Mouse (Mus musculus) lung, embryonic 14.5 days (tissue): ENCODE results near the gene Coro1a. TPM values are rescaled to one million over a fixed set of nuclear protein-coding genes. Genes with fewer than 3 reads are reported as not detected.

Experiments
- ATAC-seq: fragments of 200-750 bp; cut with Nextera tagmentation; 2 replicates; pipeline ENCODE4 v1.8.0; 2017; ENCODE audit warnings: mild to moderate bottlenecking, moderate TSS enrichment, moderate library complexity; ENCODE audit not compliant: insufficient read depth
- DNase-seq: peaks from one replicate; pipeline ENCODE4 v3.0.0-alpha.2; 2015
- H3K27ac ChIP-seq: fragments of 300-500 bp; sonication (generic); 2 replicates; pipeline ENCODE4 v1.5.1; 2014; ENCODE audit warnings: low read depth, mild to moderate bottlenecking, moderate library complexity
- H3K27me3 ChIP-seq: fragments of 300-500 bp; sonication (generic); 2 replicates; pipeline ENCODE4 v1.6.1; 2014; ENCODE audit warnings: low read length, control low read depth; ENCODE audit not compliant: insufficient read depth
- H3K36me3 ChIP-seq: fragments of 300-500 bp; sonication (generic); 2 replicates; pipeline ENCODE4 v1.6.1; 2014; ENCODE audit warnings: control low read depth; ENCODE audit not compliant: insufficient read depth
- H3K4me1 ChIP-seq: fragments of 300-500 bp; sonication (generic); 2 replicates; pipeline ENCODE4 v1.6.1; 2014; ENCODE audit warnings: antibody characterized with exemption, control low read depth; ENCODE audit not compliant: insufficient read depth
- H3K4me2 ChIP-seq: fragments of 300-500 bp; sonication (generic); 2 replicates; pipeline ENCODE4 v1.6.1; 2014; ENCODE audit warnings: mild to moderate bottlenecking
- H3K4me3 ChIP-seq: fragments of 300-500 bp; sonication (generic); 2 replicates; pipeline ENCODE4 v1.5.1; 2014; ENCODE audit warnings: low read depth, low read length
- H3K9ac ChIP-seq: fragments of 300-500 bp; sonication (generic); 2 replicates; pipeline ENCODE4 v1.6.1; 2014
- H3K9me3 ChIP-seq: fragments of 300-500 bp; sonication (generic); 2 replicates; pipeline ENCODE4 v1.6.1; 2016; ENCODE audit warnings: low read depth, low read length, control low read depth
- CTCF ChIP-seq: IDR thresholded peaks from 2 replicates; pipeline ENCODE4 v1.5.1; 2016; ENCODE audit warnings: antibody characterized with exemption, low read depth
- whole genome bisulfite sequencing: fragments of 180-500 bp; shearing (Covaris S2); extraction: QIAGEN DNeasy Blood & Tissue Kit; methylation state at CpG from one replicate; pipeline ENCODE4 v1.1.7; 2014; 5-methylcytosine and 5-hydroxymethylcytosine counted together
- polyA plus RNA-seq: library from polyadenylated mRNA; unstranded; fragments of >200 nt; fragmentation: Nextera tagmentation; extraction: Ambion mirVana; gene quantifications from 2 replicates; pipeline ENCODE4 v1.2.1, GENCODE M21; 2014

Coro1a gene
- polyA plus RNA-seq, 1 experiment from 2014 or later: 29.3 TPM

DNA sequence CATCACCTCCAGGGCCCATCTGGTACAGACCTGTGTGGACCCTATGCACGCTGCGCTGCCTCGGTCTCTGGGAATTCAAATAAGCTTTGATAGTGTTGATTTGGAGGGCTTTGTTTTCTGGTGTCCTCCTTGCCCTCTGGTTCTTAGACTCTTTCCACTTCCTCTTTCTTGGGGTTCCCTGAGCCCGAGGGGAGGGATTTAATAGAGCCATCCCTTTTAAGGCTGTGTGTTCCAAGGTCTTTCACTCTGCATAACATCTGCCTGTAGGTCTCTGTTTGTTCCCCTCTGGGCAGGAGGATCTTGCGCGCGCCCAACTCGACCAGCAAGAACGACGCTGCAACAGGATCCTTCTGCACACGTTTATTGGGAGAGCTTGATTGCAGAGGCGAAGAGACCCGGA lies 14.0 kb upstream of the Coro1a start:
- no peak overlapping the region for H3K4me3 ChIP-seq
- H3K9me3 ChIP-seq: no peaks in the 10 kb centered on the region
- WGBS: 88% methylated on average over 13 of the region's 13 CpGs
- TF ChIP-seq CTCF: no peak
- no peaks in the 10 kb centered on the region for H3K4me1 ChIP-seq
- ATAC-seq (no peak), DNase-seq (no peak)
- no peaks in the 10 kb centered on the region for H3K27me3 ChIP-seq
- H3K4me2 ChIP-seq: no peak overlapping the region
- H3K9ac ChIP-seq: no peak overlapping the region
- H3K27ac ChIP-seq: no peak overlapping the region
- no peaks in the 10 kb centered on the region for H3K36me3 ChIP-seq

DNA sequence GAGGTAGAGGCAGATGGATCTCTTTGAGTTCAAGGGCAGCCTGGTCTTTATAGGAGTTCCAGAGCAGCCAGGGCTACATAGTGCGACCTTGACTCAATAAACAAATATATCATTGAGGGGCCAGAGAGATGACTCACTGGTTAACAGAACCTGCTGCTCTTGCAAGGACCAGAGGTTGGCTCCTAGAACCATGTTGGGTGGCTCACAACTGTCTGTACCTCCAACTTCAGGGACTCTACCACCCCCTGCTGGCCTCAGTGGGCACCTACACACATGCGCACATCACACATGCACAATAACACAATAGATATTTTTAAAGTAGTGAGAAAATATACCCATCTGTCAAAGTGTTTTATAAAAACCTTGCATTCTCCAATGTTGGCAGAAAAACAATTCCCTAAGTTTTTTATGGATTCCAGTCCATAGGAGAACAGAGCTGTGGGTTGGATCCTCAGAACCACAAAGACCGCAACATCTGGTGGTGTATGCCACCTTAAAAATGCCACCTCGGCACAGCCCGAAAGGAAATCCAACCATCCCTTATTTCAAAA lies 11.3 kb upstream of the Coro1a start:
- 91% methylated on average over 5 of the region's 5 CpGs for WGBS
- Histone ChIP-seq H3K9me3 (no peaks in the 10 kb centered on the region), H3K27ac (no peak overlapping the region), H3K36me3 (no peaks in the 10 kb centered on the region), H3K4me3 (no peak overlapping the region), H3K4me2 (no peak overlapping the region), H3K27me3 (no peaks in the 10 kb centered on the region), H3K9ac (no peak overlapping the region), H3K4me1 (no peaks in the 10 kb centered on the region)
- DNase-seq (no peak), ATAC-seq (no peak)
- TF ChIP-seq CTCF: peak; percentile 17; the same call in 1 of the 2 replicates

DNA sequence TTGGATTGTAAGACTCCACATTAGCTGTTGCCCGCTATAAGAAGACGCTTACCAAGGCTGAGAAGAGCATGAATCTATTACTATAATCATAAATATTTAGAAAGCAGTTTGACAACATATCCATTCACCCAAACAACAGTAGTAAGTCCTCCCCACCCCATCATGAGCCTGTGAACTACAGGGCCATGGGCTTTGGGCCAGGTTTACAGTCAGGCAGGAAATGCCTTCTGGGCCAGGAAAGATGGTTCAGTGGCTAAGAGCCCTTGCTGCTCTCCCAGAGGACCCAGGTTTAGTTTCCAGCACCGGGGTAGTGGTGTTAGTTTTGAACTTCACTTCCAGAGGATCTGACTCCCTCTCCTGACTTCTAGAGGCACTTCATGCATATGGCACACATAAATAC lies 10.0 kb upstream of the Coro1a start:
- no peak overlapping the region for H3K4me3 ChIP-seq
- H3K27ac ChIP-seq: no peak overlapping the region
- no peaks in the 10 kb centered on the region for H3K9me3 ChIP-seq
- ATAC-seq: no peak; the same call in 1 of the 2 replicates
- TF ChIP-seq CTCF: no peak
- H3K27me3 ChIP-seq: no peaks in the 10 kb centered on the region
- DNase-seq: peak; percentile 56
- no peak overlapping the region for H3K4me2 ChIP-seq
- H3K36me3 ChIP-seq: no peaks in the 10 kb centered on the region
- H3K4me1 ChIP-seq: no peaks in the 10 kb centered on the region
- WGBS: 62% methylated on average over 3 of the region's 3 CpGs
- H3K9ac ChIP-seq: no peak overlapping the region

DNA sequence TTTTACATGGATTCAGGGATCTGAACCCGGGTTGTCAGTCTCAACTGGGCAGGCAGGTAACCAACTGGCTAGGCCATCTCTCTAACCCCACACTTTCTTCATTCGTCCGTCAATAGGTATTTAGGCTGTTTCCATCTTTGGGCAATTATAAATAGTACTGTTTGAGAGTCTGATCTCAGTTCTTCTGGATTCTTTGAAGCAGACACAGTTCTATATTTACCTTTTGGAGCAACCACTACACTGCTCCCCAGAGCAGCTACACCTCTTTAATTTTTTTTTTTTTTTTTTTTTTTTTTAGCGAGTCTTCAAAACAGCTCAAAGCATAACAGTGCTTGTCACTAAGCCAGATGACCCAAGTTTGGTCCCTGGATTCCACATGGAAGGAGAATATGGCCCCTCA lies 8.1 kb upstream of the Coro1a start:
- no peaks in the 10 kb centered on the region for H3K4me1 ChIP-seq
- DNase-seq (no peak), ATAC-seq (no peak)
- no peaks in the 10 kb centered on the region for H3K9me3 ChIP-seq
- H3K36me3 ChIP-seq: no peaks in the 10 kb centered on the region
- WGBS: 77% methylated on average over 4 of the region's 4 CpGs
- H3K4me3 ChIP-seq: no peak overlapping the region
- H3K27me3 ChIP-seq: no peaks in the 10 kb centered on the region
- no peak overlapping the region for H3K27ac ChIP-seq
- H3K4me2 ChIP-seq: no peak overlapping the region
- H3K9ac ChIP-seq: no peak overlapping the region
- TF ChIP-seq CTCF: no peak

DNA sequence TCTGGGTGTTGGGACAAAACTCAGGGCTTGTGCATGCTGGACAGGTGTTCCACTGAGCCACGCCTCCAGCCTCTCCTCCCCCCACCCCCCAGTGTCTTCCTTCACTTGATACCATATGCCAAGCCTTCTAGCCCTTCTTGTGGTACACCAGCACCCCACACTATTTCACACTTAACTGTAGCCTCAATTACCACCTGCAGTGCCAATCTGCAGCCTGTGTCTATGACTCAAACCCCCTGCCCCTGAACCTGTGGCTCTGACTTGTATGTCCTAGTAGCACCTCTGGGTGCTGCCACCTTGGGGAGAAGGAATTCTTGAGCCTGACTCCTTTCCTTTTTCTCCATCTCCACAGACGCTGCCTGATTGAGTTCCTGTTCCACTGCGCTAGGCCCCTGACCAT lies 4.3 kb upstream of the Coro1a start:
- Histone ChIP-seq H3K9me3 (no peaks in the 10 kb centered on the region), H3K9ac (no peak overlapping the region), H3K36me3 (no peaks in the 10 kb centered on the region), H3K4me2 (no peak overlapping the region), H3K27me3 (no peaks in the 10 kb centered on the region), H3K4me1 (no peaks in the 10 kb centered on the region), H3K4me3 (no peak overlapping the region), H3K27ac (no peak overlapping the region)
- TF ChIP-seq CTCF: no peak
- 68% methylated on average over 3 of the region's 3 CpGs for WGBS
- ATAC-seq (no peak), DNase-seq (no peak)

DNA sequence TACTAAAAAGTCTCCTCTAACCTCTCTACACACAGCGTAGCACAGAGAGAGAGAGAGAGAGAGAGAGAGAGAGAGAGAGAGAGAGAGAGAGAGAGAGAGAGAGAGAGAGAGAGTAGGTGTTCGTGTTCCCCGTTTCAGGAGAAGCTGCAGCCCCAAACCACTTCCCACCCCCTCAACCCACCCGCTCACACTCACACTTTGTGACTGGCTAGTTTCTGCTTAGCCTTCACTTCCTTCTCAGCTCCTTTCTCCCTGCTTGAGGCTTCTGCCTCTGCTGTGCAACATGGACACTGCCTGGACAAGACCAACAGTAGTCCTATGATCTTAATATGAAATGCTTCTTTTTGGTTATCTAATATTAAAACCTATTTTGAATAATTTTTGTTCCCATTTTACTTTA lies 2.7 kb upstream of the Coro1a start:
- Histone ChIP-seq H3K4me3 (no peak overlapping the region), H3K27me3 (peaks cover under 1% of the 10 kb centered on the region; the same call in 1 of the 2 replicates), H3K27ac (no peak overlapping the region), H3K4me1 (no peaks in the 10 kb centered on the region), H3K4me2 (no peak overlapping the region), H3K9me3 (no peaks in the 10 kb centered on the region), H3K36me3 (no peaks in the 10 kb centered on the region), H3K9ac (no peak overlapping the region)
- ATAC-seq (no peak), DNase-seq (no peak)
- 69% methylated on average over 4 of the region's 4 CpGs for WGBS
- no peak for TF ChIP-seq CTCF

DNA sequence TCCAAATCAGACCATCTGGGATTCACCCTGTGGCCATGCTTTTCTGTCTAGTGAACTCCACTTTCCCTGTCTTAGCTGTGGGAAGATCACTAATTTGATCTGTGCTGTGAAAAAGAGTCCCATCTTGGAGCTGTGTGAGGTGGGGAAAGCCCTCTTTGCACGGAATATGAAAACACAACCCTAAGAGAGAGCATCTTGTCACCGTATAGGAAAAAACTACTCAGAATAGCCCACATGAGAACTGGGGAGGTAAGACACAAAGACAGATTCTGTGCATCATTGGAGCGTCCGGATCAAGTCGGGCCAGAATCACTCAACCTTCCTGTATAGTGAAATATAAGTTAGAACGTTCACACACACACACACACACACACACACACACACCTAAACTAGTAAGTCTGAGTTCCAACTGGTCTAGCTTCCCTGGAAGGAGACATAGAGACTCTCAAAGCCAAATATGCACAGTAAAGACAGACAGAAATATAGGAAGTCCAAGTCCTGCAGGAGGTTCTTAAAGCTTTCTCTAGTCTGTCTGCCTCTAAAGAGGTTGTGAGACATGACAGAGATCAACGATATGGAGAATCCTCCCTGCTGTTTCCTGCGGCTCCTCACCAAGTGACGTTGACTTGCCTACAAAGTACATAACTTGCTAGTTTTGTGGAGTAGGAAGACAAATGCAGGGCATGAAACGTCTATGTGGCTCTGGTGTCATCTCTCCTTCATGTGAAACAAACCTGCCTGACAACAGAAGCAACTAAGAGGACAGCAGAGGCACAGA lies 777 bp upstream of the Coro1a start:
- TF ChIP-seq CTCF: no peak
- DNase-seq (no peak), ATAC-seq (no peak)
- H3K4me1 ChIP-seq: no peaks in the 10 kb centered on the region
- WGBS: 80% methylated on average over 10 of the region's 10 CpGs
- no peaks in the 10 kb centered on the region for H3K9me3 ChIP-seq
- no peak overlapping the region for H3K9ac ChIP-seq
- H3K4me2 ChIP-seq: no peak overlapping the region
- peaks cover 14% of the 10 kb centered on the region; the same call in 1 of the 2 replicates for H3K27me3 ChIP-seq
- no peak overlapping the region for H3K4me3 ChIP-seq
- no peaks in the 10 kb centered on the region for H3K36me3 ChIP-seq
- H3K27ac ChIP-seq: no peak overlapping the region
